ENCODE assay signal across 1 mouse cellular context in genomic region chr9:72111622-72112550, GRCm38 (mm10).
TF ChIP-seq lines count a peak whose summit lies in the region.

TSS of gene Tcf12 (minus strand) at chr9:72111871.

TF ChIP-seq in MEL, 35 proteins besides CTCF, POLR2A, EP300 and RAD21 (continued from another document):
- TF ChIP-seq SMC3 (IDR thresholded peaks at IDR 0.05; ENCODE audit: low read depth, low read length): no peak
